Mouse (Mus musculus): Measurements from ENCODE around the gene App.
A peak's percentile ranks its signal among the peaks of the same experiment; 100 is the strongest.

App gene

GRCm38 (mm10) chr16:84973446-84974175, 200.0 kb downstream of the App start:
- no peak for DNase-seq (ENCODE audit: low spot score)

GRCm38 (mm10) chr16:84971535-84972330, 201.8 kb downstream of the App start:
- no peak for DNase-seq (ENCODE audit: low spot score)

GRCm38 (mm10) chr16:84969026-84969425, 204.5 kb downstream of the App start:
- no peak for DNase-seq (ENCODE audit: low spot score)

- no peak for DNase-seq (ENCODE audit: low spot score)
These were observed 206.6 kb downstream of the App start for GRCm38 (mm10) chr16:84966983-84967382.

- no peak for DNase-seq (ENCODE audit: low spot score)
These were observed 207.5 kb downstream of the App start for GRCm38 (mm10) chr16:84966096-84966495.

GRCm38 (mm10) chr16:84963960-84964359, 209.6 kb downstream of the App start:
- DNase-seq (ENCODE audit: low spot score) = no peak

GRCm38 (mm10) chr16:84963527-84963926, 210.0 kb downstream of the App start:
- no peak for DNase-seq (ENCODE audit: low spot score)

GRCm38 (mm10) chr16:84957253-84957652, 216.3 kb downstream of the App start:
- no peak for DNase-seq (ENCODE audit: low spot score)

- DNase-seq (ENCODE audit: low spot score) = no peak
These were observed 216.9 kb downstream of the App start for GRCm38 (mm10) chr16:84956690-84957089.

GRCm38 (mm10) chr16:84955840-84956239, 217.7 kb downstream of the App start:
- DNase-seq (ENCODE audit: low spot score) = no peak

GRCm38 (mm10) chr16:84955204-84955839, 218.2 kb downstream of the App start:
- peak; percentile 60 for DNase-seq (ENCODE audit: low spot score)

GRCm38 (mm10) chr16:84931024-84931423, 242.5 kb downstream of the App start:
- DNase-seq (ENCODE audit: low spot score) = no peak

- DNase-seq (ENCODE audit: low spot score) = no peak
These were observed 245.7 kb downstream of the App start for GRCm38 (mm10) chr16:84927827-84928226.

- no peak for DNase-seq (ENCODE audit: low spot score)
These were observed 253.8 kb downstream of the App start for GRCm38 (mm10) chr16:84919649-84920308.

GRCm38 (mm10) chr16:84919087-84919486, 254.5 kb downstream of the App start:
- no peak for DNase-seq (ENCODE audit: low spot score)

- no peak for DNase-seq (ENCODE audit: low spot score)
These were observed 256.8 kb downstream of the App start for GRCm38 (mm10) chr16:84916772-84917171.

GRCm38 (mm10) chr16:84911477-84912165, 261.9 kb downstream of the App start:
- DNase-seq (ENCODE audit: low spot score) = no peak

GRCm38 (mm10) chr16:84902995-84903394, 270.6 kb downstream of the App start:
- no peak for DNase-seq (ENCODE audit: low spot score)

All from T-cell, adult 2 months (primary cell).